Mouse (Mus musculus) bone marrow macrophage, adult 2 months (primary cell): ENCODE results near the gene Ppp4r1. TPM values are rescaled to one million over a fixed set of nuclear protein-coding genes. Genes with fewer than 3 reads are reported as not detected.
A peak's percentile ranks its signal among the peaks of the same experiment; 100 is the strongest.

ENCODE experiments used
- H3K27ac ChIP-seq: 2 replicates; pipeline ENCODE4 v1.5.1; 2012; ENCODE audit warnings: low read depth, low read length; ENCODE audit not compliant: insufficient read depth
- H3K4me1 ChIP-seq: 2 replicates; pipeline ENCODE4 v1.6.1; 2012; ENCODE audit warnings: low read length; ENCODE audit not compliant: control insufficient read depth, insufficient read depth
- H3K4me3 ChIP-seq: 2 replicates; pipeline ENCODE4 v1.5.1; 2012; ENCODE audit warnings: mild to moderate bottlenecking, low read length, moderate library complexity; ENCODE audit not compliant: insufficient read depth
- CTCF ChIP-seq: IDR thresholded peaks from 2 replicates; pipeline ENCODE4 v1.5.1; 2012; ENCODE audit warnings: low read depth, mild to moderate bottlenecking, low read length, moderate library complexity
- POLR2A ChIP-seq: IDR thresholded peaks from 2 replicates; pipeline ENCODE4 v1.6.1; 2012; ENCODE audit warnings: mild to moderate bottlenecking, low read depth, low read length, borderline replicate concordance
- polyA plus RNA-seq: library from polyadenylated mRNA; stranded (reverse); fragments of >200 nt; gene quantifications from 2 replicates; pipeline ENCODE4 v1.2.4, GENCODE M21; 2012; ENCODE audit not compliant: missing spikeins, insufficient read depth, insufficient read length

Gene Ppp4r1
- polyA plus RNA-seq, 1 experiment: 58.9 TPM

GRCm38 (mm10) chr17:65771951-65772934 lies 10.1 kb upstream of the Ppp4r1 start, which contains the start of gene Rab31:
Rab31 (minus strand) TSS chr17:65772752.
- Histone ChIP-seq H3K27ac (peak within 1 kb of the TSS; percentile 86), H3K4me1 (peaks cover 45% of the 10 kb centered on the region), H3K4me3 (peak within 1 kb of the TSS; percentile 90)
- no peak for TF ChIP-seq CTCF
- TF ChIP-seq POLR2A: peak; percentile 17; the same call in 1 of the 2 replicates

- Histone ChIP-seq H3K27ac (no peak overlapping the region), H3K4me1 (peaks cover 39% of the 10 kb centered on the region), H3K4me3 (no peak overlapping the region)
- TF ChIP-seq CTCF (no peak), POLR2A (no peak)
Measured at GRCm38 (mm10) chr17:65773617-65774016, 8.8 kb upstream of the Ppp4r1 start.

- TF ChIP-seq POLR2A (no peak), CTCF (no peak)
- H3K4me3 ChIP-seq: no peak overlapping the region
- H3K27ac ChIP-seq: no peak overlapping the region
- peaks cover 34% of the 10 kb centered on the region for H3K4me1 ChIP-seq
Measured at GRCm38 (mm10) chr17:65774439-65774838, 7.9 kb upstream of the Ppp4r1 start.

- Histone ChIP-seq H3K4me3 (no peak overlapping the region), H3K4me1 (peaks cover 34% of the 10 kb centered on the region), H3K27ac (no peak overlapping the region)
- TF ChIP-seq CTCF (no peak), POLR2A (no peak)
Measured at GRCm38 (mm10) chr17:65776228-65776627, 6.1 kb upstream of the Ppp4r1 start.

- TF ChIP-seq CTCF (no peak), POLR2A (no peak)
- peaks cover 35% of the 10 kb centered on the region for H3K4me1 ChIP-seq
- H3K27ac ChIP-seq: no peak overlapping the region
- H3K4me3 ChIP-seq: no peak overlapping the region
Measured at GRCm38 (mm10) chr17:65777461-65777860, 4.9 kb upstream of the Ppp4r1 start.

GRCm38 (mm10) chr17:65780970-65781369 lies 1.4 kb upstream of the Ppp4r1 start:
- no peak overlapping the region for H3K4me3 ChIP-seq
- H3K27ac ChIP-seq: no peak overlapping the region
- TF ChIP-seq CTCF (no peak), POLR2A (no peak)
- peaks cover 23% of the 10 kb centered on the region for H3K4me1 ChIP-seq

GRCm38 (mm10) chr17:65783182-65784161 lies 1.1 kb downstream of the Ppp4r1 start:
- peak overlapping the region; percentile 91 for H3K27ac ChIP-seq
- TF ChIP-seq POLR2A (no peak), CTCF (no peak)
- peak overlapping the region; percentile 99 for H3K4me3 ChIP-seq
- H3K4me1 ChIP-seq: peaks cover 23% of the 10 kb centered on the region

GRCm38 (mm10) chr17:65784610-65785140 lies 2.3 kb downstream of the Ppp4r1 start:
- H3K4me3 ChIP-seq: peak overlapping the region; percentile 57
- no peak for TF ChIP-seq CTCF
- H3K27ac ChIP-seq: peak overlapping the region; percentile 75
- H3K4me1 ChIP-seq: peaks cover 18% of the 10 kb centered on the region

GRCm38 (mm10) chr17:65785707-65786106 lies 3.3 kb downstream of the Ppp4r1 start:
- H3K4me1 ChIP-seq: peaks cover 12% of the 10 kb centered on the region
- TF ChIP-seq POLR2A (no peak), CTCF (no peak)

More at GRCm38 (mm10) chr17:65785707-65786106, 3.3 kb downstream of the Ppp4r1 start:
- Histone ChIP-seq H3K4me3 (no peak overlapping the region), H3K27ac (no peak overlapping the region)
